Mouse (Mus musculus) gastrocnemius, adult 18-20 months (tissue): Measurements from ENCODE around the gene Ythdf1. TPM values are rescaled to one million over a fixed set of nuclear protein-coding genes. Genes with fewer than 3 reads are reported as not detected.

Experiments
- DNase-seq: peaks from one replicate; pipeline ENCODE4 v3.0.0; 2021; ENCODE audit warnings: low spot score
- microRNA-seq: library from miRNA; unstranded; fragments of <30 nt; microRNA quantifications from one replicate; pipeline ENCODE4 v1.2.0, GENCODE M21; 2021
- total RNA-seq, 2 experiments: library from RNA; stranded (reverse); gene quantifications; 2 replicates each; pipeline ENCODE4 v1.2.3; 2021

The Ythdf1 gene
- total RNA-seq, 2 experiments from 2014 or later: 39.9 to 41.6 TPM

- DNase-seq: no peak
Observed at GRCm38 (mm10) chr2:180885270-180885669, 35.5 kb downstream of the Ythdf1 start.

- no peak for DNase-seq
Observed at GRCm38 (mm10) chr2:180881281-180881680, 39.5 kb downstream of the Ythdf1 start.

GRCm38 (mm10) chr2:180879365-180880067, 41.2 kb downstream of the Ythdf1 start:
- no peak for DNase-seq

DNA sequence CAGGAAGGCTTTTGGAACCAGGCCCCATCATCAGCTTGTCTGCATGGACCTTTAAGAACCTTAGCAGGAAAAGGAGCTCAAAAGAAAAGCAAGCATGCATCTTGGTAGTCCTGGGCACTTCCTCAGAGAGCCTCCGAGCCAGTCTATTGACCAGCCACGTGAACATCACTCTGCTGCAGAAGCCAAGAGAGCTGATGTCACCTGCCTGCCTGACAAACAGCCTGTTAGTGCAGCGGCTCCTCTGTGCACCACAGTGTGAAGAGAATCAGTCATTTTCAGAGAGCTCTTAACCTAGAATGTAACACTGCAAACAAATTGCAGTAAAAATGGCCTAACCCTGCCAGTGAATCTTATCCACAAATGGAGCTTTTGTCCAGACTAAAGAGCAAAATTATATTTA, 50.7 kb downstream of the Ythdf1 start:
- DNase-seq: no peak

- no peak for DNase-seq
Observed at GRCm38 (mm10) chr2:180861561-180861960, 59.2 kb downstream of the Ythdf1 start.

GRCm38 (mm10) chr2:180857121-180857520, 63.6 kb downstream of the Ythdf1 start:
- no peak for DNase-seq

DNA sequence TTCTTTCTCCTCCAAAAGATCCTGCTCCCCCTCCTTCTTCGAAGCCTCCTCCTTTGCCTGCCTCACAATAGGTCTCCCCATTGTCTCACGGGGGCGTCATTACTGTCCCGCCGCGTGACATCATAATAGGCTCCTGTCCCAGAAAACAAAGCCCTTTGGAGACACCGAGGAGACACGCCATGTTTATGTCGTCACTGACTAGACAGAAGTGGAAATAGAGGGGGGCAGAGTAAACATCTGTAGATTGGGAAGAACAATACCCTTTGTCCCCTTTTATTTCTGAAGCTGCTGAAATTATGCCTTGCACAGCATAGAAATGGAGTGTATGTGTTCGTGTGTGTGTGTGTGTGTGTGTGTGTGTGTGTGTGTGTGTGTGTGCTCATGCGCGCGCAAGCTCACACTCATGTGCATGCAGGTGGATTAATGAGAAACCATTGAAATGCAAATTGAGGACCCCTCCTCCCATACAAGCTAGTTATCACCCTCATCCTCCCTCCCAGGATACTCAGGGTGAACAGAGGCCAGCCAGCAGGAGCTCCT, 65.7 kb downstream of the Ythdf1 start:
- DNase-seq: no peak

Small RNA genes within 50 kb of the gene (microRNA-seq; reads per million reads assigned to microRNA genes)
- gene Mir124a-3: not detected

Other genes with a start within 250 kb of the Ythdf1 start
- 10 to 100 TPM; 15.3 to 19.4 TPM for gene Dido1, start 210.9 kb downstream of the Ythdf1 start, total RNA-seq
- 10 to 100 TPM; 31.7 to 36.7 TPM for gene Gid8, start 210.8 kb downstream of the Ythdf1 start, total RNA-seq
- gene Slc17a9, start 195.7 kb downstream of the Ythdf1 start, total RNA-seq: not detected
- not detected for gene Bhlhe23, start 144.0 kb downstream of the Ythdf1 start, total RNA-seq
- gene Birc7, start 8.1 kb upstream of the Ythdf1 start, total RNA-seq: not detected
- gene Nkain4, start 33.8 kb upstream of the Ythdf1 start, total RNA-seq: under 1 TPM in 1 of 2 experiments, not detected in 1; 0.66 TPM
- 10 to 100 TPM; 29.1 to 29.4 TPM for gene Arfgap1, start 46.3 kb upstream of the Ythdf1 start, total RNA-seq
- 1 to 10 TPM; 1.6 to 1.9 TPM for gene Col20a1, start 65.6 kb upstream of the Ythdf1 start, total RNA-seq
- under 1 TPM in 1 of 2 experiments, not detected in 1; 0.09 TPM for gene Chrna4, start 122.6 kb upstream of the Ythdf1 start, total RNA-seq
- gene Kcnq2, start 214.4 kb upstream of the Ythdf1 start, total RNA-seq: under 1 TPM in 1 of 2 experiments, not detected in 1; 0.18 TPM
- 1,000 to 10,000 TPM; 2,039 to 2,096 TPM for gene Eef1a2, start 236.1 kb upstream of the Ythdf1 start, total RNA-seq